Mouse (Mus musculus) brain, embryonic 14.5 days (tissue): ENCODE results near the gene Bhlha15.

Experiments used
- CTCF ChIP-seq: fragments of 200-500 bp; IDR thresholded peaks from 2 replicates; pipeline ENCODE4 v1.5.1; 2012; ENCODE audit warnings: inconsistent platforms, mild to moderate bottlenecking, moderate library complexity, borderline replicate concordance; ENCODE audit not compliant: insufficient read depth, insufficient read length; ENCODE audit errors: extremely low read depth
- POLR2A ChIP-seq: fragments of 200-500 bp; IDR thresholded peaks from 2 replicates; pipeline ENCODE4 v1.6.1; 2012; ENCODE audit warnings: mild to moderate bottlenecking, inconsistent platforms, borderline replicate concordance; ENCODE audit not compliant: poor library complexity, insufficient read depth, insufficient read length, severe bottlenecking; ENCODE audit errors: extremely low read depth

DNA sequence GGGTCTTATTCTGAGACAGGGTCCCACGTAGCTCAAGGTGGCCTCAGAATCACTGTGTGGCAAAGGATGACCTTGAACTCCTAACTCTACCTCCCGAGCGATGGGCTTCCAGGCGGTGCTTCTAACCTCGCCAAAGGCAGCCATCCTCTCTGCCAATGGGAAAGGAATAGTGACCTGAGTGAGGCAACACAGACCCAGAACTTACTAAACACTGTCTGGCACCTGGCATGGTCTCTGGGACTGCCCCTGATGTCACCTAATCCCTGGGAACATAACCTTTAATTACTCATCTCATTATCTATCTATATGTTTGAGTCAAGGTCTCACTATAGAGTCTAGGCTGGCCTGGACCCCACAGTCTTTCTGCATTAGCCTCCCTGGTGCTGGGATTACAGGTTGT is 29.9 kb downstream of the Bhlha15 start:
- TF ChIP-seq POLR2A: no peak
- no peak for TF ChIP-seq CTCF
